Mouse (Mus musculus) spleen, adult 18-20 months (tissue): Measurements from ENCODE around the gene Meis3.
A peak's percentile ranks its signal among the peaks of the same experiment; 100 is the strongest.

Experiments
- DNase-seq, 2 experiments: peaks; one replicate each; pipeline ENCODE4 v3.0.0; 2022; ENCODE audit warnings: mixed read lengths in 2 of 2

Gene Meis3

GRCm38 (mm10) chr7:16174597-16175541 is at the start of gene Meis3:
Gene Meis3 (plus strand): TSS chr7:16175090.
- peak; percentile 17 to 56 for DNase-seq

DNA sequence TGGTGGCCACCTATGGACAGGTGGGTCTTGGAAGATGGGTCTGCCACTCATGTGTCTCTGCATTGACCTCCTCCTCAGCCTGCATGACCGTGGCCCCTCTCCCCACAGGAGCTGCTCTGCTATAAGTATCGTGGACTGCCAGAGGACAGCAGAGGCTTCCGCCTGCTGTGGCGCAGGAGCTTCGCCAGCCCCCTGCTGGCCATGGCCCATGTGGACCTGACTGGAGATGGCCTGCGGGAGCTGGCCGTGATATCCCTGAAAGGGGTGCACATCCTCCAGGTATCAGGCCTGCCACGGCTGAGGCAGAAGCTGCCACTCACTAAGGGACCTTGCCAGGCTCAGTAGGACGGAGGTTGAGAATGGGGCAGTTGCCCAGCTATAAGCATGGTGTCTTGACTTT is 49.1 kb upstream of the Meis3 start:
- DNase-seq, result no peak

DNA sequence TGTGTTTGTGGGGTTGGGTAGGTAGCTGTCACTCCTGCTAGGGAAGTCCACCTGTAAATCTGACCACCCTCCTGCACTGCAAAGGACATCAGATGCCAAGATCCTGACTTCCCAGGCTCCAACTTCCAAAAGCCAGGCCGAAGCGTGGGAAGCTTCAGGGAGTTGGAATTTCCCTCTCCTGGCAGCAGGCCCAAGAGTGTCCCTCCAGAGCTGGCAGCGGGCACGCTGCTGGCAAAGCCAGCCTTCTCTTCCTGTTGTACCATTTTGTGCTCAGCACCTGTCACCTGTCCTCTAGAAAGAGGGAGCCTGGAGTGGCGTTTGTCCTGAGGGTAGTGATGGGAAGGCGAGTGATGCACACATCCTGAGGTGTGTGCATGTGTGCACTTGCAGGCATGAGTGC is 46.5 kb upstream of the Meis3 start:
- no peak for DNase-seq

- DNase-seq, result no peak
Observed at GRCm38 (mm10) chr7:16128899-16129298, 46.0 kb upstream of the Meis3 start.

DNA sequence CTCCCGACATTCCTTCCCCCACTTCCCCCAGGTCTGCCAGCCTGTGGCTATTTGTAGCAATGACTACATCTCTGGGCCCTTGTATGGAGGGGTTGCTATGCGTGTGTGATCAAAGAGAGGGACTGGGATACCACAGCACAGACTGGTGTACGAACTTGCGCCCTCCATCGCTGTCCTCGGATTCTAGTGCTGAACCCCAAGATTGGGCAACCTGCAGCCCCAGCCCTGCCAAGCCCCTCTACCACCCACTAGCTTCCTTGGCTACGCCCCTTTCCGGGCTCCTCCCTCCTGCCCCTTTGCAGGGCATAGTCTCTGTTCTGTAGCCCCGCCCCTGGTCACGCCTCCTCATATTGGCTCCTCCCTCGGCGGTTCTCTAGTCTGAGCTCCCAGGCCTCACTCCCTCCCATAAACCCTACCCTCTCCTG is 45.5 kb upstream of the Meis3 start, which contains the start of gene Slc8a2:
Slc8a2 (plus strand) TSS at position 406 of the 425 bp plus-strand sequence.
- DNase-seq, result peak; percentile 25 to 45

DNA sequence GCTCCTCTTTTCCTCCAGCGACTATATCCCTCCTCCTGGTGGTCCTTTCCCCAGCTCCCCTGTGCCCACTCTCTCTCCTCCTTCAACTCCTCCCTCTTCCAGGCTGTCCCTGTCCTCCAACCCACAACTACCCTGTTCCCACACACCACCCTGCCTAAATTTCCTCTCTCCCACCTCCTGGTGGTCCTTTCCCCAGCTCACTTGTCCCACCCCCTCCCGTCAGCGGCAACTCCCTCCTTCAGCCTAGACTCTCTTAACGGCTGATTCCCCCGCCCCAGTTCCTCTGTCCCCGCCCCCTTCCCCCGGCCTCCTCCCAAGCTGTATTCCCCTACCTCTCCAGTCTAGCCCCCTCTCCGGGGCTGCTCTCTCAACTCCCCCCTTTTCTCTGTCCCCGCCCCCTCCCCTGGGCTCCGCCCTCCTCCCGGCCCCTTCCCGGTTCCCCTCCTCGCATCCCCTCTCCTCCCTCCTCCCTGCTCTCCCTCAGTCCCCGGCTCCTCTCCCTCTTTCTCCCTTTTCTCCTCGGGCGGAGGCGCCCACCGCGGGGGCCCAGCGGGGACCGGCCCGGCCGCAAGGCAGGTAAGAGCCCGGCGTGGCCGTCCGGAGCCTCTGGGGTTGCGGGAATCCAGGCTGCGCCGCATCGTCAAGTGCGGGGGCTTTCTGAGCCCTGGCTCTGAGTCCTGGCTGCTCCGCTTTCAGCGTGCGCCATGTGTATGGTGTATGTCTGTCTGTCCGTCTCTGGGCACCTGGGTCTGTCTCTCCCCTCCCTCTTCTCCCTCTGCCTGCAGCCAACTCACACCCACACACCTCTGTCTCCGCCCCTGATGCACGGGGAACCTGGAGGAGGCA is 44.8 kb upstream of the Meis3 start:
- no peak for DNase-seq

- DNase-seq, result no peak
Observed at GRCm38 (mm10) chr7:16130956-16131634, 43.8 kb upstream of the Meis3 start.

- no peak for DNase-seq
Observed at GRCm38 (mm10) chr7:16132161-16132581, 42.7 kb upstream of the Meis3 start.

GRCm38 (mm10) chr7:16132926-16133325 is 42.0 kb upstream of the Meis3 start:
- no peak for DNase-seq

GRCm38 (mm10) chr7:16133691-16134090 is 41.2 kb upstream of the Meis3 start:
- DNase-seq, result no peak

- DNase-seq, result no peak
Observed at GRCm38 (mm10) chr7:16134951-16135392, 39.9 kb upstream of the Meis3 start.

DNA sequence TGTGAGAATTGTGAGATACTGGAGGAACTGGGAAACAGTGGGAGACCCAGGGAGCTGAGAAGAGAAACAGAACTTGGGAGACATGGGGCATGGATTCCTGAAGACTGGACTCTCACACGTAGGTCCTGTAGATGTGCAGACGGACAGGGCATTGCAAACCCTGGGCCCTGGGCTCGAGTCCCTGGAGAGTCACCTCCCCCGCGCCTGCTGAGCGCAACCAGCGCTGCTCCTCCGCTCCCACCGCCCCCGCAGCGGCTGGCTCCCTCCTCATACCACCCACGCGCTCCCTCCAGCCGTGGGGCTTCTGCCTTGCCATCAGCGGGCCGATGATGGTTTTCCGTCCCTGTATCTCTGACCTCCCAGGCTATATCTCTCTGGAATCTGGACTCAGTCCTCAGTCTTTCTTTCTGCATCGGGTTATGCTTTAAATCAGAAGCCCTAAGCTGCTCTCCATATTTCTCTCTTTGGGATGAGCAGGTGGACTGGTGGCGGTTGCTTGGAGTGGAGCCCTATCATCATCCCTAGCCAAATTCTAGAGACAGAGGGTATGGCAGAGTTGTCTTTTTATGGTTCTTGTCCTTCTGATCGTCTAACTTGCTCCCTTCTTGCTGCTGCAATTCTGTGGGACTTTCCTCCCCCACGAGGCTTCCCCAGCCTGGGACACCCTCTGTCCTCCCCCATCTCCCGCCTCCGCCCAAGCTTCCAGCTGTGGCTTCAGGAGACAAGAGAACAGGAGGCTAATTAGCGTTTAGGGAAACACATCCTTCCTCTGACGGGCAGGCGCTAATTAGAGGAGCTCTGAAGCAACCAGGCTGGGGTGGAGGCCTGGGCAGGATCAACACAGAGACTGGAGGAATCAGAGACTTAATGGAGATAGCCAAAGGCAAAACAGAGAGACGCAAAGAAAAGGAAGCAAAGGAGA is 28.1 kb upstream of the Meis3 start:
- no peak for DNase-seq

- DNase-seq, result peak in 1 of 2 experiments; percentile 43
Observed at GRCm38 (mm10) chr7:16147643-16148042, 27.2 kb upstream of the Meis3 start.

DNA sequence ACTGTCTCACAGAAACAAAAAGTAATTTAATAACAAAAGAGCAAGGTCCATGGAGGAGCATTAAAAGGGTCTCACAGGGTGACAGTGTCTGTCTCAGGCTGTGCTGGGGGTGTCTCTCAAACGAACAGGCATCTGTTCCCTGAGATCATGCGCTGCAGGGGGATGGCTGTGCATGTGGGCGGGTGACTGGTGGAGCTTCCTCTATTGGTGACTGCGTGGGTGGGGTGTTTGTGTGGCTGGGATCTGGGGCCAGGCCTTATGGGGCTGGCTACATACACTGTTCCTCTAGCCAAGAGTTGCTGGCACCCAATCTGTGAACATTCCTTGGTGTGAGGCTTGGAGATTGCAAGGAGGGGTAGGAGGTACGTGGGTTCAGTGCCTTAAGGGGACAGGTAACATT is 25.6 kb upstream of the Meis3 start:
- DNase-seq, result no peak

- DNase-seq, result no peak
Observed at GRCm38 (mm10) chr7:16150191-16151145, 24.4 kb upstream of the Meis3 start.

GRCm38 (mm10) chr7:16153522-16153921 is 21.4 kb upstream of the Meis3 start:
- DNase-seq, result peak in 1 of 2 experiments; percentile 46

- no peak for DNase-seq
Observed at GRCm38 (mm10) chr7:16155132-16155872, 19.6 kb upstream of the Meis3 start.

DNA sequence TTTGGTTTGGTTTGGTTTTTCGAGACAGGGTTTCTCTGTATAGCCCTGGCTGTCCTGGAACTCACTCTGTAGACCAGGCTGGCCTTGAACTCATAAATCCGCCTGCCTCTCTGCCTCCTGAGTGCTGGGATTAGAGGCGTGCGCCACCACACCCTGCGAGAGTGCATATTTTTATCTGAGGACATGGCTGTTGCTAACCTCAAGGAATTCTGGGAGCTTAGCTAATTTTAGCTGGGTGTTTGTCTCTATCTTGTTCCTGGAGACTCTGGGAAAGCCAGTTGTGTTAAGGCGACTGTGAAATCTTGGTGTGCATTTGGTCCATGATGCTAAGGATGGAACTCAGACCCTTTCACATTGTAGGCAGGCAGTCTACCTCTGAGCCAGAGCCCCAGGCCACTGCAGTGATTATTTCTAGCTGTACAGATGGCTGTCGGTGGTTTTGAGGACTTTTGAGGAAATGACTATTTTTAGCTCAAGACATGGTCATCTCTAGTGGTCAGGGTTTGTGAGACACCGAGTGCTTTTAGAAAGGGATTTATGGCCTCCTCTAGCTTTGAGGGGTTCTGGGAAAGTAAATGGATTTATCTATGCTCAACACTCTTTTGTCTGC is 18.7 kb upstream of the Meis3 start:
- DNase-seq, result no peak

DNA sequence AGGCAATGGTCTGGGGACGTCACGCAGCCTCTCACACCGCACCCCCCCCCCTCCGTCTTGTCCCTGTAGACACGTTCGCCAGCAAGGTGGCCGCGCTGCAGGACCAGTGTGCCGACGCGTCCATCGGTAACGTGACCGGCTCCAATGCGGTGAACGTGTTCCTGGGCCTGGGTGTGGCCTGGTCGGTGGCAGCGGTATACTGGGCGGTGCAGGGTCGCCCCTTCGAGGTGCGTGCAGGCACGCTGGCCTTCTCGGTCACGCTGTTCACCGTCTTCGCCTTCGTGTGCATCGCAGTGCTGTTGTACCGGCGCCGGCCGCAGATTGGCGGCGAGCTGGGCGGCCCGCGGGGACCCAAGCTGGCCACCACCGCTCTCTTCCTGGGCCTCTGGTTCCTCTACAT is 16.2 kb upstream of the Meis3 start:
- DNase-seq, result no peak
